Mouse (Mus musculus): ENCODE measurements around the gene Clic5. TPM values are rescaled to one million over a fixed set of nuclear protein-coding genes. Genes with fewer than 3 reads are reported as not detected.

Gene Clic5
- polyA plus RNA-seq, 1 experiment, result 26.7 TPM

GRCm38 (mm10) chr17:44252653-44253052, 64.3 kb downstream of the Clic5 start:
- Histone ChIP-seq H3K4me1 (ENCODE audit: control insufficient read depth, insufficient read depth, insufficient read length, low read length) (no peaks in the 10 kb centered on the region), H3K27ac (ENCODE audit: insufficient read depth, low read depth, low read length) (no peak overlapping the region), H3K4me3 (ENCODE audit: low read depth, low read length) (no peak overlapping the region), H3K27me3 (ENCODE audit: control insufficient read depth, insufficient read depth, low read length) (no peaks in the 10 kb centered on the region), H3K36me3 (ENCODE audit: control insufficient read depth, insufficient read depth, low read length) (peaks cover 44% of the 10 kb centered on the region)
- WGBS, result 68% methylated on average over 3 of the region's 3 CpGs
- TF ChIP-seq POLR2A (IDR thresholded peaks at IDR 0.05; ENCODE audit: low read depth, low read length) (no peak), CTCF (IDR thresholded peaks at IDR 0.05; ENCODE audit: extremely low read depth, insufficient read length, insufficient replicate concordance, low read depth, low read length) (no peak)

- H3K4me3 ChIP-seq (ENCODE audit: low read depth, low read length), result no peak overlapping the region
- TF ChIP-seq CTCF (IDR thresholded peaks at IDR 0.05; ENCODE audit: extremely low read depth, insufficient read length, insufficient replicate concordance, low read depth, low read length), result no peak
- TF ChIP-seq POLR2A (IDR thresholded peaks at IDR 0.05; ENCODE audit: low read depth, low read length), result no peak
- no peaks in the 10 kb centered on the region for H3K27me3 ChIP-seq (ENCODE audit: control insufficient read depth, insufficient read depth, low read length)
- H3K36me3 ChIP-seq (ENCODE audit: control insufficient read depth, insufficient read depth, low read length), result peaks cover 31% of the 10 kb centered on the region
- H3K27ac ChIP-seq (ENCODE audit: insufficient read depth, low read depth, low read length), result no peak overlapping the region
- H3K4me1 ChIP-seq (ENCODE audit: control insufficient read depth, insufficient read depth, insufficient read length, low read length), result no peaks in the 10 kb centered on the region
- 57% methylated on average over 8 of the region's 8 CpGs for WGBS
Measured at GRCm38 (mm10) chr17:44254698-44255097, 66.3 kb downstream of the Clic5 start.

- Histone ChIP-seq H3K4me3 (ENCODE audit: low read depth, low read length) (no peak overlapping the region), H3K27me3 (ENCODE audit: control insufficient read depth, insufficient read depth, low read length) (no peaks in the 10 kb centered on the region), H3K4me1 (ENCODE audit: control insufficient read depth, insufficient read depth, insufficient read length, low read length) (no peaks in the 10 kb centered on the region), H3K27ac (ENCODE audit: insufficient read depth, low read depth, low read length) (no peak overlapping the region), H3K36me3 (ENCODE audit: control insufficient read depth, insufficient read depth, low read length) (peaks cover 15% of the 10 kb centered on the region)
- TF ChIP-seq CTCF (IDR thresholded peaks at IDR 0.05; ENCODE audit: extremely low read depth, insufficient read length, insufficient replicate concordance, low read depth, low read length) (peak; percentile 92), POLR2A (IDR thresholded peaks at IDR 0.05; ENCODE audit: low read depth, low read length) (no peak)
- WGBS, result 6% methylated on average over 6 of the region's 6 CpGs
Measured at GRCm38 (mm10) chr17:44256583-44256982, 68.2 kb downstream of the Clic5 start.

GRCm38 (mm10) chr17:44259245-44259644, 70.9 kb downstream of the Clic5 start:
- TF ChIP-seq CTCF (IDR thresholded peaks at IDR 0.05; ENCODE audit: extremely low read depth, insufficient read length, insufficient replicate concordance, low read depth, low read length), result no peak
- no peak for TF ChIP-seq POLR2A (IDR thresholded peaks at IDR 0.05; ENCODE audit: low read depth, low read length)
- no peaks in the 10 kb centered on the region for H3K27me3 ChIP-seq (ENCODE audit: control insufficient read depth, insufficient read depth, low read length)
- peaks cover 9% of the 10 kb centered on the region; the same call in 1 of the 2 replicates for H3K36me3 ChIP-seq (ENCODE audit: control insufficient read depth, insufficient read depth, low read length)
- H3K4me3 ChIP-seq (ENCODE audit: low read depth, low read length), result no peak overlapping the region
- 62% methylated on average over 6 of the region's 6 CpGs for WGBS
- no peak overlapping the region for H3K27ac ChIP-seq (ENCODE audit: insufficient read depth, low read depth, low read length)
- no peaks in the 10 kb centered on the region for H3K4me1 ChIP-seq (ENCODE audit: control insufficient read depth, insufficient read depth, insufficient read length, low read length)

DNA sequence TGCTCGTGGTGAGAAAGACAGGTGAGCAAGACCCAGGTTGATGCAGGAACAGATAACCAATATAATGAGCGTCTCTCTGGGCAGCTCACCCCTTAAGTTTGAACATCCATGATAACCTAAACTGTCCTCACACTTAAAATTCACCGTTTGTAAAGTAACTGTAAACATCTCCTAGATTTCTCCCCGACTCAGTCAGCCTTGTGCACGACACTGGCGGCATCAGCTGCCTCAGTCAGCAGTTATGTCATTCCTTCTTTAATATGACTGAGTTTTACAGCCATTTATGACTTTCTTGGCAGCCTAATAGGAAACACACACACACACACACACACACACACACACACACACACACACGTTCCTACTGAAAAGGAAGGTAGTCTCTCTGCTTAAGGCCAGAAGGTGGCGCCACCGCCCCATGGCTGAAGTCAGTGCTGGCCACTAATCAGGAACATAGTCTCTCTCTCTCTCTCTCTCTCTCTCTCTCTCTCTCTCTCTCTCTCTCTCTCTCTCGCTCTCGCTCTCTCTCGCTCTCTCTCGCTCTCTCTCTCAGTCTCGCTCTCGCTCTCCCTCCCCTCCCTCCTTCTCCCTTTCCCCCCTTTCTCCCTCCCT, 73.3 kb downstream of the Clic5 start:
- TF ChIP-seq CTCF (IDR thresholded peaks at IDR 0.05; ENCODE audit: extremely low read depth, insufficient read length, insufficient replicate concordance, low read depth, low read length) (peak; percentile 66; the same call in 1 of the 2 replicates), POLR2A (IDR thresholded peaks at IDR 0.05; ENCODE audit: low read depth, low read length) (no peak)
- Histone ChIP-seq H3K27ac (ENCODE audit: insufficient read depth, low read depth, low read length) (no peak overlapping the region), H3K4me3 (ENCODE audit: low read depth, low read length) (no peak overlapping the region), H3K27me3 (ENCODE audit: control insufficient read depth, insufficient read depth, low read length) (no peaks in the 10 kb centered on the region), H3K4me1 (ENCODE audit: control insufficient read depth, insufficient read depth, insufficient read length, low read length) (no peaks in the 10 kb centered on the region), H3K36me3 (ENCODE audit: control insufficient read depth, insufficient read depth, low read length) (peaks cover 14% of the 10 kb centered on the region)
- 11% methylated on average over 9 of the region's 15 CpGs for WGBS

GRCm38 (mm10) chr17:44270043-44270442, 81.7 kb downstream of the Clic5 start:
- Histone ChIP-seq H3K36me3 (ENCODE audit: control insufficient read depth, insufficient read depth, low read length) (peaks cover 32% of the 10 kb centered on the region), H3K27ac (ENCODE audit: insufficient read depth, low read depth, low read length) (no peak overlapping the region), H3K4me3 (ENCODE audit: low read depth, low read length) (no peak overlapping the region), H3K27me3 (ENCODE audit: control insufficient read depth, insufficient read depth, low read length) (no peaks in the 10 kb centered on the region), H3K4me1 (ENCODE audit: control insufficient read depth, insufficient read depth, insufficient read length, low read length) (no peaks in the 10 kb centered on the region)
- 94% methylated on average over 7 of the region's 7 CpGs for WGBS
- no peak for TF ChIP-seq CTCF (IDR thresholded peaks at IDR 0.05; ENCODE audit: extremely low read depth, insufficient read length, insufficient replicate concordance, low read depth, low read length)
- TF ChIP-seq POLR2A (IDR thresholded peaks at IDR 0.05; ENCODE audit: low read depth, low read length), result no peak

DNA sequence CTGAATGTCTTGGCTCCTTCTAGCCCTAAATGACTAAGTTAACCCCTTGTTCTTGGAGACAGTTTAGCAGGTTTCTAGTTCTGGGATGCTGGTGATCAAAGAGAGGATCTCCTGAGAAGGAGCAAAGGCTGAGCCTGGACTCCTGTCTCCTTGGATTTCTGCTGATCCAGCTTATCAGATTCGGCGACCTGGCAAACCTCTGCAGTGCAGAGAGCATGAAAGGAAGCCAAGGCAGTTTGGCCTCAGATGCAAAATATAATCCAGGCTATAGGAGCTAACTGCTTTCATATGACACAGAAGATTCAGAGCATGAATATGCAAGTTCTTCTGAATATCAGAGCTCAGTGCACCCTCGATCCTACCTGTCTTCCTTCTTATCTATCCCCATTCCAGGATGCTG, 83.0 kb downstream of the Clic5 start:
- 83% methylated on average over 3 of the region's 3 CpGs for WGBS
- TF ChIP-seq POLR2A (IDR thresholded peaks at IDR 0.05; ENCODE audit: low read depth, low read length) (no peak), CTCF (IDR thresholded peaks at IDR 0.05; ENCODE audit: extremely low read depth, insufficient read length, insufficient replicate concordance, low read depth, low read length) (no peak)
- H3K4me1 ChIP-seq (ENCODE audit: control insufficient read depth, insufficient read depth, insufficient read length, low read length), result no peaks in the 10 kb centered on the region
- no peak overlapping the region for H3K27ac ChIP-seq (ENCODE audit: insufficient read depth, low read depth, low read length)
- no peaks in the 10 kb centered on the region for H3K27me3 ChIP-seq (ENCODE audit: control insufficient read depth, insufficient read depth, low read length)
- peaks cover 40% of the 10 kb centered on the region for H3K36me3 ChIP-seq (ENCODE audit: control insufficient read depth, insufficient read depth, low read length)
- no peak overlapping the region for H3K4me3 ChIP-seq (ENCODE audit: low read depth, low read length)
